Mouse (Mus musculus) stomach, postnatal 0 days (tissue): ENCODE data around the gene Ssu72.

Experiments
- CTCF ChIP-seq: IDR thresholded peaks from 2 replicates; pipeline ENCODE4 v1.5.1; 2016; ENCODE audit warnings: antibody characterized with exemption, low read depth, mild to moderate bottlenecking, moderate library complexity
- EP300 ChIP-seq: optimal IDR thresholded peaks from 2 replicates; pipeline ENCODE3; 2016; ENCODE audit warnings: antibody characterized with exemption

- no peak for TF ChIP-seq CTCF
- no peak for TF ChIP-seq EP300
Measured at GRCm38 (mm10) chr4:155710521-155711252, 6.1 kb downstream of the Ssu72 start.
